Mouse (Mus musculus): ENCODE measurements around the gene Tti1. TPM values are rescaled to one million over a fixed set of nuclear protein-coding genes. Genes with fewer than 3 reads are reported as not detected.
A peak's percentile ranks its signal among the peaks of the same experiment; 100 is the strongest.

Gene Tti1
- polyA plus RNA-seq, 1 experiment from 2014 or later = 30.1 TPM

DNA sequence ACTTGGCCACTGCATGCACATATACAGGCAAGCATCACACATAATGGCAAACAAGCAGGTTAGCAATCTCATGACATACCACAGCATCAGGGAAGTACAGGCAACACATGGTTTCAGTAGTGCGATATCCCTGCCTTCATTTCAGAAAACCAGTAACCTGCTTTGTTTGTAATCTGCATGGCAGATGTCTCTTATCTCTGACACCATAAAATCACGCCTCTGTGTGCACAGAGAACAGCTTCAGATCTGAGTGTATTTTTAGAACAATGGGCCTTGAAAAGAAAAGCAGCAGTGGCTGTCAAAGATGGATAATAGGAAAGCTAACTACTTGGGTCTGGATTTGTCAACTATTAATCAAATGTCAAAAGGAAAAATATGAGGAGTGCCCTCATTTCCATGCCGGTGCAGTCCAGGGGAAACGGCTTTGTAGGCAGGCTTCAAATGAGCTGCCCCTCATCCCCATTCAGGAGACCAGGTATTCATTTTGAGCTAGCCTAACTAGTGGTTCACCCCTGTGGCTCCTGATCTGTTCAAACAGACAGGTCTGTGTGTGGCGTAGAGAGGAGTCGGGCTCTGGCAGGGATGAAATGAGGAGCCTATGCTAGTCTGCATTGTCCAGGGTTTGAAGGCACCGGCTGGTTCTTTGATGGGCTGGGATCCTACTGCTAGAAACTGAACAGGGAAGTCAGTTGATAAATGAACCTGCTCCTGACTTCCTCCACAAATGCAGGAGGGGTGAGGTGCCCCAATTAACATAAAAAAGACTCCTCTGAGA lies 39.6 kb downstream of the Tti1 start:
- peaks cover 27% of the 10 kb centered on the region for H3K36me3 ChIP-seq (ENCODE audit: insufficient read depth, low read length)
- no peak for ATAC-seq (ENCODE audit: low FRiP score, low TSS enrichment)
- no peak overlapping the region for H3K4me3 ChIP-seq (ENCODE audit: low read length)
- no peaks in the 10 kb centered on the region for H3K9me3 ChIP-seq (ENCODE audit: low read length)
- no peaks in the 10 kb centered on the region for H3K27me3 ChIP-seq (ENCODE audit: insufficient read depth, low read length)
- 61% methylated on average over 7 of the region's 7 CpGs for WGBS
- H3K27ac ChIP-seq (ENCODE audit: low read length) = no peak overlapping the region
- H3K4me2 ChIP-seq (replicated peaks; ENCODE audit: low read depth, low read length) = no peak overlapping the region
- no peak overlapping the region for H3K9ac ChIP-seq (replicated peaks; ENCODE audit: low read length)
- H3K4me1 ChIP-seq (ENCODE audit: insufficient read depth, low read length) = peaks cover 6% of the 10 kb centered on the region; the same call in 1 of the 2 replicates

- H3K4me1 ChIP-seq (ENCODE audit: insufficient read depth, low read length) = peaks cover 6% of the 10 kb centered on the region; the same call in 1 of the 2 replicates
- no peak overlapping the region for H3K9ac ChIP-seq (replicated peaks; ENCODE audit: low read length)
- H3K27ac ChIP-seq (ENCODE audit: low read length) = no peak overlapping the region
- WGBS = 87% methylated on average over 6 of the region's 6 CpGs
- no peaks in the 10 kb centered on the region for H3K27me3 ChIP-seq (ENCODE audit: insufficient read depth, low read length)
- no peak overlapping the region for H3K4me3 ChIP-seq (ENCODE audit: low read length)
- H3K9me3 ChIP-seq (ENCODE audit: low read length) = no peaks in the 10 kb centered on the region
- no peak overlapping the region for H3K4me2 ChIP-seq (replicated peaks; ENCODE audit: low read depth, low read length)
- no peak for ATAC-seq (ENCODE audit: low FRiP score, low TSS enrichment)
- H3K36me3 ChIP-seq (ENCODE audit: insufficient read depth, low read length) = peaks cover 20% of the 10 kb centered on the region
Observed at GRCm38 (mm10) chr2:157986235-157986634, 42.0 kb downstream of the Tti1 start.

GRCm38 (mm10) chr2:157985611-157986010 lies 42.6 kb downstream of the Tti1 start:
- Histone ChIP-seq H3K9ac (replicated peaks; ENCODE audit: low read length) (no peak overlapping the region), H3K27me3 (ENCODE audit: insufficient read depth, low read length) (no peaks in the 10 kb centered on the region), H3K9me3 (ENCODE audit: low read length) (no peaks in the 10 kb centered on the region), H3K36me3 (ENCODE audit: insufficient read depth, low read length) (peaks cover 24% of the 10 kb centered on the region), H3K4me3 (ENCODE audit: low read length) (no peak overlapping the region), H3K27ac (ENCODE audit: low read length) (no peak overlapping the region), H3K4me1 (ENCODE audit: insufficient read depth, low read length) (peaks cover 6% of the 10 kb centered on the region; the same call in 1 of the 2 replicates), H3K4me2 (replicated peaks; ENCODE audit: low read depth, low read length) (no peak overlapping the region)
- WGBS = 87% methylated on average over 4 of the region's 4 CpGs
- no peak for ATAC-seq (ENCODE audit: low FRiP score, low TSS enrichment)

- H3K4me3 ChIP-seq (ENCODE audit: low read length) = no peak overlapping the region
- WGBS = 87% methylated on average over 4 of the region's 4 CpGs
- H3K27ac ChIP-seq (ENCODE audit: low read length) = no peak overlapping the region
- no peaks in the 10 kb centered on the region for H3K27me3 ChIP-seq (ENCODE audit: insufficient read depth, low read length)
- H3K4me2 ChIP-seq (replicated peaks; ENCODE audit: low read depth, low read length) = no peak overlapping the region
- no peak overlapping the region for H3K9ac ChIP-seq (replicated peaks; ENCODE audit: low read length)
- peaks cover 22% of the 10 kb centered on the region for H3K36me3 ChIP-seq (ENCODE audit: insufficient read depth, low read length)
- no peak for ATAC-seq (ENCODE audit: low FRiP score, low TSS enrichment)
- H3K9me3 ChIP-seq (ENCODE audit: low read length) = no peaks in the 10 kb centered on the region
- no peaks in the 10 kb centered on the region for H3K4me1 ChIP-seq (ENCODE audit: insufficient read depth, low read length)
Observed at GRCm38 (mm10) chr2:157983276-157983675, 45.0 kb downstream of the Tti1 start.

- no peaks in the 10 kb centered on the region for H3K9me3 ChIP-seq (ENCODE audit: low read length)
- H3K4me3 ChIP-seq (ENCODE audit: low read length) = no peak overlapping the region
- 72% methylated on average over 3 of the region's 3 CpGs for WGBS
Observed at GRCm38 (mm10) chr2:157982727-157983126, 45.5 kb downstream of the Tti1 start.

GRCm38 (mm10) chr2:157979241-157979640 lies 49.0 kb downstream of the Tti1 start:
- no peak overlapping the region for H3K4me3 ChIP-seq (ENCODE audit: low read length)
- no peak for ATAC-seq (ENCODE audit: low FRiP score, low TSS enrichment)
- peaks cover 16% of the 10 kb centered on the region for H3K4me1 ChIP-seq (ENCODE audit: insufficient read depth, low read length)
- no peak overlapping the region for H3K4me2 ChIP-seq (replicated peaks; ENCODE audit: low read depth, low read length)
- H3K27ac ChIP-seq (ENCODE audit: low read length) = no peak overlapping the region
- H3K36me3 ChIP-seq (ENCODE audit: insufficient read depth, low read length) = peaks cover 12% of the 10 kb centered on the region
- no peaks in the 10 kb centered on the region for H3K27me3 ChIP-seq (ENCODE audit: insufficient read depth, low read length)
- no peak overlapping the region for H3K9ac ChIP-seq (replicated peaks; ENCODE audit: low read length)
- H3K9me3 ChIP-seq (ENCODE audit: low read length) = no peaks in the 10 kb centered on the region
- WGBS = 38% methylated on average over 5 of the region's 5 CpGs

More at GRCm38 (mm10) chr2:157982727-157983126, 45.5 kb downstream of the Tti1 start:
- Histone ChIP-seq H3K9ac (replicated peaks; ENCODE audit: low read length) (no peak overlapping the region), H3K36me3 (ENCODE audit: insufficient read depth, low read length) (peaks cover 19% of the 10 kb centered on the region), H3K27me3 (ENCODE audit: insufficient read depth, low read length) (no peaks in the 10 kb centered on the region), H3K27ac (ENCODE audit: low read length) (no peak overlapping the region), H3K4me1 (ENCODE audit: insufficient read depth, low read length) (no peaks in the 10 kb centered on the region), H3K4me2 (replicated peaks; ENCODE audit: low read depth, low read length) (no peak overlapping the region)
- no peak for ATAC-seq (ENCODE audit: low FRiP score, low TSS enrichment)

GRCm38 (mm10) chr2:157975595-157975994 lies 52.6 kb downstream of the Tti1 start:
- no peaks in the 10 kb centered on the region for H3K36me3 ChIP-seq (ENCODE audit: insufficient read depth, low read length)
- H3K4me3 ChIP-seq (ENCODE audit: low read length) = no peak overlapping the region
- no peaks in the 10 kb centered on the region for H3K27me3 ChIP-seq (ENCODE audit: insufficient read depth, low read length)
- no peak overlapping the region for H3K9ac ChIP-seq (replicated peaks; ENCODE audit: low read length)
- H3K27ac ChIP-seq (ENCODE audit: low read length) = no peak overlapping the region
- no peak overlapping the region for H3K4me2 ChIP-seq (replicated peaks; ENCODE audit: low read depth, low read length)
- no peak for ATAC-seq (ENCODE audit: low FRiP score, low TSS enrichment)
- 1% methylated on average over 7 of the region's 7 CpGs for WGBS
- no peaks in the 10 kb centered on the region for H3K9me3 ChIP-seq (ENCODE audit: low read length)
- H3K4me1 ChIP-seq (ENCODE audit: insufficient read depth, low read length) = peaks cover 16% of the 10 kb centered on the region

GRCm38 (mm10) chr2:157974604-157975501 lies 53.4 kb downstream of the Tti1 start:
- ATAC-seq (ENCODE audit: low FRiP score, low TSS enrichment) = 0 out of 2 replicates have a peak, but pooled peaks have one; percentile 15
- WGBS = 3% methylated on average over 23 of the region's 23 CpGs

DNA sequence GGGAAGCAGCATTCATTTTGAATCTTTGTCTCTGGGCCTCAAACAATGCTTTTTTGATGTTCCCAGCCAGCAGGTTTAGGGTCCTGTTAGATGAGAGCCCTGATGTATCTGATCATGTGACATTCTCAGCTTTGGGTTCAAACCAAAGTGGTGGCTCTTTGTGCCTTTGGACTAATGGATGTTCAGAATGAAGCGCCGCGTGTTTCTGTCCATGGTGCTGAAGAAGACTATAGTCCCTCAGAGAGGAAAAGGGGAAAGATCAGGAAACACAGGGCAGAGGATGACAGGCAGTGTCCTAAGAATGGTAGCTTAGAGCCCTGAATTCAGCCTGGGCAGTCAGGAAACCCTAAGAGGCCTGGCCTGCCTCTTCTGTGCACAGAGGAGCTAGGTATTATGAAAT lies 57.6 kb downstream of the Tti1 start:
- H3K27ac ChIP-seq (ENCODE audit: low read length) = no peak overlapping the region
- WGBS = 3% methylated on average over 3 of the region's 3 CpGs

More at GRCm38 (mm10) chr2:157974604-157975501, 53.4 kb downstream of the Tti1 start:
- H3K27ac ChIP-seq (ENCODE audit: low read length) = no peak overlapping the region
- H3K36me3 ChIP-seq (ENCODE audit: insufficient read depth, low read length) = no peaks in the 10 kb centered on the region
- no peak overlapping the region for H3K9ac ChIP-seq (replicated peaks; ENCODE audit: low read length)
- no peaks in the 10 kb centered on the region for H3K27me3 ChIP-seq (ENCODE audit: insufficient read depth, low read length)
- no peak overlapping the region for H3K4me3 ChIP-seq (ENCODE audit: low read length)
- peaks cover 16% of the 10 kb centered on the region for H3K4me1 ChIP-seq (ENCODE audit: insufficient read depth, low read length)
- H3K9me3 ChIP-seq (ENCODE audit: low read length) = no peaks in the 10 kb centered on the region
- peak overlapping the region; percentile 13; the same call in 1 of the 2 replicates for H3K4me2 ChIP-seq (replicated peaks; ENCODE audit: low read depth, low read length)

More for the DNA sequence above, 57.6 kb downstream of the Tti1 start:
- Histone ChIP-seq H3K36me3 (ENCODE audit: insufficient read depth, low read length) (no peaks in the 10 kb centered on the region), H3K4me3 (ENCODE audit: low read length) (no peak overlapping the region), H3K4me2 (replicated peaks; ENCODE audit: low read depth, low read length) (no peak overlapping the region), H3K27me3 (ENCODE audit: insufficient read depth, low read length) (no peaks in the 10 kb centered on the region), H3K9me3 (ENCODE audit: low read length) (no peaks in the 10 kb centered on the region), H3K9ac (replicated peaks; ENCODE audit: low read length) (no peak overlapping the region), H3K4me1 (ENCODE audit: insufficient read depth, low read length) (peaks cover 12% of the 10 kb centered on the region)
- ATAC-seq (ENCODE audit: low FRiP score, low TSS enrichment) = no peak
